Mouse (Mus musculus) limb, embryonic 14.5 days (tissue): ENCODE measurements around the gene Inpp5b. TPM values are rescaled to one million over a fixed set of nuclear protein-coding genes. Genes with fewer than 3 reads are reported as not detected.

ENCODE experiments used
- ATAC-seq: fragments of 200-750 bp; cut with Nextera tagmentation; 2 replicates; pipeline ENCODE4 v1.8.0; 2017; ENCODE audit warnings: low read depth, moderate number of reproducible peaks, moderate TSS enrichment; ENCODE audit not compliant: low FRiP score
- DNase-seq: peaks from one replicate; pipeline ENCODE4 v3.0.0-alpha.2; 2015; ENCODE audit warnings: low spot score
- H3K27ac ChIP-seq: fragments of 300-500 bp; sonication (generic); replicated peaks from 2 replicates; pipeline ENCODE4 v1.5.1; 2014; ENCODE audit warnings: low read depth, mild to moderate bottlenecking, low read length, moderate library complexity, mixed read lengths
- H3K27me3 ChIP-seq: fragments of 300-500 bp; sonication (generic); 2 replicates; pipeline ENCODE4 v1.6.1; 2014; ENCODE audit warnings: low read length, mixed read lengths; ENCODE audit not compliant: control insufficient read depth, insufficient read depth
- H3K36me3 ChIP-seq: fragments of 300-500 bp; sonication (generic); 2 replicates; pipeline ENCODE4 v1.6.1; 2014; ENCODE audit warnings: mild to moderate bottlenecking, low read length, moderate library complexity, mixed read lengths; ENCODE audit not compliant: control insufficient read depth, insufficient read depth
- H3K4me1 ChIP-seq: fragments of 300-500 bp; sonication (generic); 2 replicates; pipeline ENCODE4 v1.6.1; 2014; ENCODE audit warnings: antibody characterized with exemption, low read length, mixed read lengths; ENCODE audit not compliant: control insufficient read depth, insufficient read depth
- H3K4me2 ChIP-seq: fragments of 300-500 bp; sonication (generic); replicated peaks from 2 replicates; pipeline ENCODE4 v1.6.1; 2014; ENCODE audit warnings: low read depth, mild to moderate bottlenecking, low read length, moderate library complexity; ENCODE audit not compliant: severe bottlenecking
- H3K4me3 ChIP-seq: fragments of 300-500 bp; sonication (generic); replicated peaks from 2 replicates; pipeline ENCODE4 v1.5.1; 2014; ENCODE audit warnings: low read length
- H3K9ac ChIP-seq: fragments of 300-500 bp; sonication (generic); 2 replicates; pipeline ENCODE4 v1.6.1; 2014; ENCODE audit warnings: mild to moderate bottlenecking, low read depth, low read length, moderate library complexity; ENCODE audit not compliant: severe bottlenecking
- H3K9me3 ChIP-seq: fragments of 300-500 bp; sonication (generic); 2 replicates; pipeline ENCODE4 v1.6.1; 2016; ENCODE audit warnings: low read length; ENCODE audit not compliant: control insufficient read depth
- POLR2A ChIP-seq: fragments of 200-500 bp; IDR thresholded peaks from 2 replicates; pipeline ENCODE4 v1.8.0; 2012; ENCODE audit warnings: inconsistent platforms, mild to moderate bottlenecking, moderate library complexity, borderline replicate concordance; ENCODE audit not compliant: insufficient read depth, insufficient read length; ENCODE audit errors: extremely low read depth
- WGBS: fragments of 180-500 bp; shearing (Covaris S2); extraction: QIAGEN DNeasy Blood & Tissue Kit; methylation state at CpG from one replicate; pipeline ENCODE4 v1.1.7; 2014; 5-methylcytosine and 5-hydroxymethylcytosine counted together
- polyA plus RNA-seq, 2 experiments: library from polyadenylated mRNA; depleted of rRNA in 1 of 2; stranded (reverse) in 1 of 2; unstranded in 1 of 2; fragments of >200 nt; fragmentation: Nextera tagmentation in 1 of 2; extraction: Ambion mirVana in 1 of 2; gene quantifications; 2 replicates each; pipeline versions ENCODE4 v1.2.1 to v1.2.3; 2012 to 2014

The Inpp5b gene
- polyA plus RNA-seq, 2 experiments = 28.3 to 44.3 TPM

DNA sequence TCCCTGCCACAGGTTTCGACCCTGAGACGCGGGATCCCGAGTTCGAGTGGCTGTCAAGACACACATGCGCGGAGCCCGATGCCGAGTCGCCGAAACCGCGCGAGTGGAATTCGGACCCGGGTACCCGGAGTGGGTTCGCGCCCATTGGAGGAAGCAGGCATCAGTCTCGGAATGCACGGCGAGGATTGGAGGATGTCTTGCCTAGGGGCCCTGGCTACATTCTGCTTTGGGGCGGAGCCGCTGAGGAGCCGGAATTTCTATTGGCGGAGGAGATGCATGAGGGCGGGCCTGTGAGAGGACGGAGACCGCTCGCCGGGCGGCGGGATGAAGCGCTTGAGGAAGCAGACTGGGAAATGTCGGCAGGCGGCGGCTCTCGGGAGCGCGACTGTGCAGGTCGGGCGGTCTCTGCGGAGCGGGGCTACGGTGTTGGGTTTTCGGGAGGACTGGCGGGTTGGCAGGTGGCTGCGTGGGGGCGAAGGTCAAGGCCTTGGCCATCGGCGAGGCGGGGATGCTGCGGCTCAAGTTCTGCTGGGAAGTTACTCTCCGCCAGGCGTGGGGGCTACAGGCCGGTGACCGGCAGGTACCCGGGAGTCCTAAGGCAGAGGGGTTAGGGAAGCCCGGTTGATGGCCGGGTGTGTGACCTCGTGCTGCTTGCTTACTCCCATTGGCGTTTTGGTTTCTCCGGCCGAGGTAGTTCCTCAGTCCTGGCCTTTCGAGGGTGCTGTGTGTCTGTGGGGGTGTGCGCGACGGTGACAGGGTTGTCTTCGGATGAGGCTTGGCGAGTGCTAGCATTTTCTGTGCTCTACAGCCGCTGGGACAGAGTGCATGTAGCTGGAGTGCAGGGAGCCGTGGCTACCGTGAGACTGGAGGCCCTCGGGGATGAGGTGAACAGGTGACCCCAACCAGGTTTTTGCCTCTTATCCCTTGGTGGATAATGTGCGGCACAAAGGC, 9.9 kb downstream of the Inpp5b start:
- peak; percentile 96 for DNase-seq
- ATAC-seq = peak; percentile 99

DNA sequence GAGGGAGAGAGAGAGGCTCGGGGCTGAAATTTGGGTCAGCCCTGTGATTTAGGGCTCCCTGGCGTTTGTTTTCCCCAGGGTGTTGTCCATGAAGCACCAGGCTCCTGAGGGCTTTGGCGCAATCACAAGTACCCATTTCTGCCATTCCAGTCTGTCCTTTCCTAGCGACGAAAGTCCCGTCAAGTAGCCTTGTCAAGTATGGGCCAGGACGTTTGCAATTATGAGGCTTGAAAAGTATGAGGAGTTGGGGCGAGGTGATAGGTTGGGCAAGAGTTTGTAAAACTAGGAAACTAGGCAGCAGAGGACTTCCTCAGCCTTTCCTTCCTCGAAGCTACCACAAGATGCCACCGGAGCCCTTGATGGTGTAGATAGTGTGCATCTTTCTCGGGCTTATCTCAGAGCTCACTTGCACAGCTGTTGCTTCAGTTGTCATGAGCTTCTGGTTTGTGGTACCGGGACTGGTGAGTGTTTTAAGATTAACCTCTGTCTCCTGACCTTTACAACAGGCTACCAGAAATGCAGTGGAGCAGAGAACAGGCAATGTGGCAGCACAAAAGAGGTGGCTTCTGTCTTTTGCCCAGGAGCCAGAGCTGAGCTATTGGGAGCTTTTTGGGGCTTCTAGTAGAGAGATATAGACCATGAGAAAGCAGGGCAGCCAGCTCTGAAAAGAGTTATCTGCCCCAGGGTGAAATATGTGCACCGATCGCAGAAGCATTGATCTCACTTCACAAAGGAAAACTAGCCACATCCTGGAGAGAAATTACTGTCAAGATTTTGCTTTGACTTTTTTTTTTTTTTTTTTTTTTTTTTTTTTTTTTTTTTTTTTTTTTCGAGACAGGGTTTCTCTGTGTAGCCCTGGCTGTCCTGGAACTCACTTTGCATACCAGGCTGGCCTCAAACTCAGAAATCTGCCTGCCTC, 10.9 kb downstream of the Inpp5b start:
- Histone ChIP-seq H3K4me2 (peak overlapping the region; percentile 96), H3K9me3 (no peaks in the 10 kb centered on the region), H3K4me1 (peaks cover 14% of the 10 kb centered on the region), H3K27ac (no peak overlapping the region), H3K36me3 (peaks cover 5% of the 10 kb centered on the region), H3K4me3 (peak overlapping the region; percentile 72), H3K9ac (peak overlapping the region; percentile 66), H3K27me3 (no peaks in the 10 kb centered on the region)
- DNase-seq = no peak
- TF ChIP-seq POLR2A = no peak
- ATAC-seq = no peak
- 17% methylated on average over 15 of the region's 15 CpGs for WGBS

More for the DNA sequence above, 9.9 kb downstream of the Inpp5b start:
- Histone ChIP-seq H3K27ac (no peak overlapping the region), H3K4me1 (peaks cover 14% of the 10 kb centered on the region), H3K4me3 (peak overlapping the region; percentile 72), H3K4me2 (peak overlapping the region; percentile 96), H3K36me3 (peaks cover 8% of the 10 kb centered on the region), H3K9ac (peak overlapping the region; percentile 66), H3K27me3 (no peaks in the 10 kb centered on the region), H3K9me3 (no peaks in the 10 kb centered on the region)
- 2% methylated on average over 74 of the region's 75 CpGs for WGBS
- TF ChIP-seq POLR2A = 0 out of 2 replicates have a peak, but pooled peaks have one; percentile 19

DNA sequence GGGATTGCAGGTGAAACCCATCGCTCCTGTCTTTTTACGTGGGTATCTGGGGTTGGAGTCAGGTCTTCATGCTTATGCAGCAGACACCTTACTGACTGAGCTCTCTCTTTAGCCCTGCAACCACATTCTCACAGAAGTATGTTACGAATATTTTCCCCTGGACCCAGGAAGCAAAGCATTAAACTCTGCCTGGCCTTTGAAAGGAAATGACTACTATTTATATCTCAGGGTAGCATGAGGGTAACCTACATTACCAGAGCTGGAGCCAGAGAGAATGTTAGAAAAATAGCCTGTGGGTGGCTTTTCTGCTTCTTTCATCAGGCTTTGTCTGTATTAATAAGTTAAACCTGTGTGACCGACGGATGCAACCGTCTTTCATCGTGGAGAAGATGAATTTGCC, 13.9 kb downstream of the Inpp5b start:
- H3K27me3 ChIP-seq = no peaks in the 10 kb centered on the region
- no peak overlapping the region for H3K4me2 ChIP-seq
- no peak overlapping the region for H3K9ac ChIP-seq
- no peak overlapping the region for H3K27ac ChIP-seq
- DNase-seq (no peak), ATAC-seq (no peak)
- H3K36me3 ChIP-seq = 0 out of 2 replicates have a peak, but pooled peaks cover 8% of the 10 kb centered on the region
- TF ChIP-seq POLR2A = no peak
- 73% methylated on average over 7 of the region's 7 CpGs for WGBS
- H3K4me1 ChIP-seq = peaks cover 14% of the 10 kb centered on the region
- no peaks in the 10 kb centered on the region for H3K9me3 ChIP-seq
- H3K4me3 ChIP-seq = no peak overlapping the region

DNA sequence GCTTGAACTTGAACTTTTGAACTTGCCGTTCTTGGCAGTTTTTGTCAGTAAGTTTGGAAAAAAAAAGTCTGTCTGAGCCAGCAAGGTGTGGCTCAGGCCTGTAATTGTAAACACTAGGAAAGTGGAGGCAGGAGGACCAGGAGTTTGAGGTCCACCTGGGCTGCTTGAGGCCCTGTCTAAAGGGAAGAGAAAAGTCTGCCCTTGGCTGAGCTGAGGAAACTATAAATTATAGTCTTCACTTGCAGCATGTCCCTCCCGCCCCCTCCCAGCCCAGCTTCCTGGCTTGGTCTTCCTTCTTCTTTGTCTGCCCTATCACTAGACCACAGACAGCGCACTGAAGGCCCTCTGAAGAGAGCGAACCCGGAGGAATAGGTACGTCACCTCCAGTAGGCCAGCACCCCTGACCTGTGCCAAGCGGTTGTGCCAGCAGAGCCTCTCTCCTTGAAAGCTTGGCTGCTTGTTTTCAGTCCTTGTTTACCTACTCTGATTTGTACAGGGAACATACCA, 17.7 kb downstream of the Inpp5b start:
- no peaks in the 10 kb centered on the region for H3K27me3 ChIP-seq
- 0 out of 2 replicates have a peak, but pooled peaks cover 8% of the 10 kb centered on the region for H3K36me3 ChIP-seq
- no peak for TF ChIP-seq POLR2A
- DNase-seq = no peak
- no peak overlapping the region for H3K27ac ChIP-seq
- 85% methylated on average over 7 of the region's 7 CpGs for WGBS
- no peaks in the 10 kb centered on the region for H3K9me3 ChIP-seq
- H3K4me2 ChIP-seq = no peak overlapping the region
- no peak overlapping the region for H3K9ac ChIP-seq
- no peak for ATAC-seq
- H3K4me1 ChIP-seq = no peaks in the 10 kb centered on the region
- no peak overlapping the region for H3K4me3 ChIP-seq

DNA sequence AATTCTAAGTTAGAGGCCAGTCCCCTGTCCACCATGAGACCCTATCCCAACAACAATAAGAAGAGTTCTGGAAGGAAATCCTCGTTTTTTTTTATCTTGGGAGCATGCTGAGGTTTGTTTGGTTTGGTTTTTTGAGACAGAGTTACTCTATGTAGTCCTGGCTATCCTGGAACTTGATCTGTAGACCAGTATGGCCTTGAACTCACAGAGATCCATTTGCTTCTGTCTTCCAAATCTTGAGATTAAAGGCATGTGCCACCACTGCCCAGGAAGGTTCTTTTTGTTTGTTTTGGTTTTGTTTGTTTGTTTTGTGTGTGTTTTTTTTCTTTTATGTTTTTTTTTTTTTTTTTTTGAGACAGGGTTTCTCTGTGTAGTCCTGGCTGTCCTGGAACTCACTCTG, 19.6 kb downstream of the Inpp5b start:
- ATAC-seq = no peak

More for the DNA sequence above, 19.6 kb downstream of the Inpp5b start:
- Histone ChIP-seq H3K4me2 (no peak overlapping the region), H3K27me3 (no peaks in the 10 kb centered on the region), H3K9me3 (no peaks in the 10 kb centered on the region), H3K9ac (no peak overlapping the region), H3K36me3 (0 out of 2 replicates have a peak, but pooled peaks cover 8% of the 10 kb centered on the region), H3K4me1 (no peaks in the 10 kb centered on the region), H3K27ac (no peak overlapping the region), H3K4me3 (no peak overlapping the region)
- DNase-seq = no peak
- TF ChIP-seq POLR2A = no peak
- WGBS = 50% methylated on average over 1 of the region's 1 CpGs
